Mouse (Mus musculus): ENCODE measurements around the gene Vps33b. TPM values are rescaled to one million over a fixed set of nuclear protein-coding genes. Genes with fewer than 3 reads are reported as not detected.

Gene Vps33b
- polyA plus RNA-seq (2016; fragmentation: Nextera tagmentation; extraction: Ambion mirVana), result 12.6 and 13.7 TPM in 2 replicates

- H3K27me3 ChIP-seq, result no peaks in the 10 kb centered on the region
- H3K4me2 ChIP-seq, result peak within 1 kb of the TSS; percentile 95
- ATAC-seq (ENCODE audit: insufficient number of reproducible peaks, insufficient read depth, low FRiP score, low TSS enrichment, low read depth), result peak; percentile 82
- 4% methylated on average over 21 of the region's 21 CpGs for WGBS
- H3K4me3 ChIP-seq (replicated peaks), result peak within 1 kb of the TSS; percentile 75
- H3K27ac ChIP-seq, result peak within 1 kb of the TSS; percentile 47; the same call in 1 of the 2 replicates
- H3K4me1 ChIP-seq (replicated peaks), result peaks cover 14% of the 10 kb centered on the region
- H3K36me3 ChIP-seq, result peaks cover 47% of the 10 kb centered on the region
- H3K9ac ChIP-seq (replicated peaks), result peak within 1 kb of the TSS; percentile 74
- H3K9me3 ChIP-seq, result peaks cover 4% of the 10 kb centered on the region
These were observed at the start of gene Vps33b for GRCm38 (mm10) chr7:80268897-80269750. Gene Vps33b, plus strand, starts transcription at chr7:80269649.

- no peak for ATAC-seq (ENCODE audit: insufficient number of reproducible peaks, insufficient read depth, low FRiP score, low TSS enrichment, low read depth)
- H3K4me1 ChIP-seq (replicated peaks), result no peaks in the 10 kb centered on the region
- peaks cover 92% of the 10 kb centered on the region for H3K36me3 ChIP-seq
- no peak overlapping the region for H3K27ac ChIP-seq
- H3K9ac ChIP-seq (replicated peaks), result no peak overlapping the region
- no peaks in the 10 kb centered on the region for H3K9me3 ChIP-seq
- 93% methylated on average over 9 of the region's 9 CpGs for WGBS
- H3K4me2 ChIP-seq, result no peak overlapping the region
- H3K4me3 ChIP-seq (replicated peaks), result no peak overlapping the region
- no peaks in the 10 kb centered on the region for H3K27me3 ChIP-seq
These were observed 49.1 kb upstream of the Vps33b start for GRCm38 (mm10) chr7:80220237-80220797.

GRCm38 (mm10) chr7:80221179-80221750, 48.2 kb upstream of the Vps33b start:
- H3K27me3 ChIP-seq, result no peaks in the 10 kb centered on the region
- no peaks in the 10 kb centered on the region for H3K9me3 ChIP-seq
- ATAC-seq (ENCODE audit: insufficient number of reproducible peaks, insufficient read depth, low FRiP score, low TSS enrichment, low read depth), result no peak
- WGBS, result 87% methylated on average over 4 of the region's 4 CpGs
- no peak overlapping the region for H3K4me3 ChIP-seq (replicated peaks)
- no peak overlapping the region for H3K27ac ChIP-seq
- H3K36me3 ChIP-seq, result peaks cover 89% of the 10 kb centered on the region
- H3K9ac ChIP-seq (replicated peaks), result no peak overlapping the region
- H3K4me1 ChIP-seq (replicated peaks), result no peaks in the 10 kb centered on the region
- H3K4me2 ChIP-seq, result no peak overlapping the region

- no peak for ATAC-seq (ENCODE audit: insufficient number of reproducible peaks, insufficient read depth, low FRiP score, low TSS enrichment, low read depth)
- no peak overlapping the region for H3K4me3 ChIP-seq (replicated peaks)
- peaks cover 12% of the 10 kb centered on the region for H3K4me1 ChIP-seq (replicated peaks)
- H3K36me3 ChIP-seq, result peaks cover 48% of the 10 kb centered on the region
- 95% methylated on average over 4 of the region's 4 CpGs for WGBS
- H3K9me3 ChIP-seq, result no peaks in the 10 kb centered on the region
- H3K4me2 ChIP-seq, result no peak overlapping the region
- no peak overlapping the region for H3K27ac ChIP-seq
- peaks cover 10% of the 10 kb centered on the region; the same call in 1 of the 2 replicates for H3K27me3 ChIP-seq
- H3K9ac ChIP-seq (replicated peaks), result no peak overlapping the region
These were observed 42.4 kb upstream of the Vps33b start for GRCm38 (mm10) chr7:80227065-80227464.

GRCm38 (mm10) chr7:80230196-80230595, 39.3 kb upstream of the Vps33b start:
- H3K4me1 ChIP-seq (replicated peaks), result peaks cover 24% of the 10 kb centered on the region
- no peak overlapping the region for H3K27ac ChIP-seq
- H3K4me2 ChIP-seq, result no peak overlapping the region
- peaks cover 10% of the 10 kb centered on the region; the same call in 1 of the 2 replicates for H3K27me3 ChIP-seq
- H3K36me3 ChIP-seq, result peaks cover 24% of the 10 kb centered on the region
- ATAC-seq (ENCODE audit: insufficient number of reproducible peaks, insufficient read depth, low FRiP score, low TSS enrichment, low read depth), result no peak
- 57% methylated on average over 6 of the region's 6 CpGs for WGBS
- H3K4me3 ChIP-seq (replicated peaks), result no peak overlapping the region
- H3K9me3 ChIP-seq, result no peaks in the 10 kb centered on the region
- no peak overlapping the region for H3K9ac ChIP-seq (replicated peaks)

- Histone ChIP-seq H3K9ac (replicated peaks) (peak overlapping the region; percentile 58), H3K4me2 (peak overlapping the region; percentile 79), H3K4me3 (replicated peaks) (peak overlapping the region; percentile 68), H3K36me3 (peaks cover 13% of the 10 kb centered on the region; the same call in 1 of the 2 replicates), H3K27ac (peak overlapping the region; percentile 67), H3K4me1 (replicated peaks) (peaks cover 24% of the 10 kb centered on the region), H3K27me3 (peaks cover 10% of the 10 kb centered on the region; the same call in 1 of the 2 replicates), H3K9me3 (no peaks in the 10 kb centered on the region)
- ATAC-seq (ENCODE audit: insufficient number of reproducible peaks, insufficient read depth, low FRiP score, low TSS enrichment, low read depth), result peak; percentile 38; the same call in 1 of the 2 replicates
- WGBS, result 1% methylated on average over 29 of the region's 29 CpGs
These were observed 37.4 kb upstream of the Vps33b start for GRCm38 (mm10) chr7:80231971-80232488.

- no peaks in the 10 kb centered on the region for H3K9me3 ChIP-seq
- H3K4me3 ChIP-seq (replicated peaks), result peak within 1 kb of the TSS; percentile 68
- H3K4me1 ChIP-seq (replicated peaks), result peaks cover 24% of the 10 kb centered on the region
- H3K9ac ChIP-seq (replicated peaks), result peak within 1 kb of the TSS; percentile 65
- H3K27ac ChIP-seq, result peak within 1 kb of the TSS; percentile 67
- 1% methylated on average over 56 of the region's 56 CpGs for WGBS
- peak within 1 kb of the TSS; percentile 79 for H3K4me2 ChIP-seq
- peaks cover 10% of the 10 kb centered on the region; the same call in 1 of the 2 replicates for H3K27me3 ChIP-seq
- peak; percentile 98 for ATAC-seq (ENCODE audit: insufficient number of reproducible peaks, insufficient read depth, low FRiP score, low TSS enrichment, low read depth)
- H3K36me3 ChIP-seq, result peaks cover 7% of the 10 kb centered on the region; the same call in 1 of the 2 replicates
These were observed 36.9 kb upstream of the Vps33b start, which contains the start of the genes Cib1 and Gdpgp1 for GRCm38 (mm10) chr7:80232489-80233029. Gene Cib1, minus strand, starts transcription at chr7:80232813. Gene Gdpgp1, plus strand, starts transcription at chr7:80232865.

GRCm38 (mm10) chr7:80233799-80234198, 35.6 kb upstream of the Vps33b start:
- H3K36me3 ChIP-seq, result peaks cover 11% of the 10 kb centered on the region
- no peak for ATAC-seq (ENCODE audit: insufficient number of reproducible peaks, insufficient read depth, low FRiP score, low TSS enrichment, low read depth)
- no peaks in the 10 kb centered on the region for H3K9me3 ChIP-seq
- H3K4me2 ChIP-seq, result peak overlapping the region; percentile 79
- peaks cover 10% of the 10 kb centered on the region; the same call in 1 of the 2 replicates for H3K27me3 ChIP-seq
- no peak overlapping the region for H3K9ac ChIP-seq (replicated peaks)
- no peak overlapping the region for H3K4me3 ChIP-seq (replicated peaks)
- WGBS, result 83% methylated on average over 9 of the region's 9 CpGs
- H3K27ac ChIP-seq, result no peak overlapping the region
- H3K4me1 ChIP-seq (replicated peaks), result peaks cover 24% of the 10 kb centered on the region

- Histone ChIP-seq H3K9me3 (no peaks in the 10 kb centered on the region), H3K4me1 (replicated peaks) (peaks cover 5% of the 10 kb centered on the region), H3K27ac (no peak overlapping the region), H3K27me3 (no peaks in the 10 kb centered on the region), H3K9ac (replicated peaks) (no peak overlapping the region), H3K36me3 (peaks cover 40% of the 10 kb centered on the region), H3K4me2 (no peak overlapping the region), H3K4me3 (replicated peaks) (no peak overlapping the region)
- WGBS, result 86% methylated on average over 10 of the region's 10 CpGs
- ATAC-seq (ENCODE audit: insufficient number of reproducible peaks, insufficient read depth, low FRiP score, low TSS enrichment, low read depth), result no peak
These were observed 30.9 kb upstream of the Vps33b start for GRCm38 (mm10) chr7:80238542-80238941.

- Histone ChIP-seq H3K27me3 (no peaks in the 10 kb centered on the region), H3K4me1 (replicated peaks) (no peaks in the 10 kb centered on the region), H3K4me3 (replicated peaks) (no peak overlapping the region), H3K4me2 (no peak overlapping the region), H3K9me3 (0 out of 2 replicates have a peak, but pooled peaks cover 4% of the 10 kb centered on the region), H3K27ac (no peak overlapping the region), H3K36me3 (peaks cover 40% of the 10 kb centered on the region), H3K9ac (replicated peaks) (no peak overlapping the region)
- WGBS, result 78% methylated on average over 4 of the region's 4 CpGs
- no peak for ATAC-seq (ENCODE audit: insufficient number of reproducible peaks, insufficient read depth, low FRiP score, low TSS enrichment, low read depth)
These were observed 27.8 kb upstream of the Vps33b start for GRCm38 (mm10) chr7:80241661-80242060.
